In the genomic region with DNA sequence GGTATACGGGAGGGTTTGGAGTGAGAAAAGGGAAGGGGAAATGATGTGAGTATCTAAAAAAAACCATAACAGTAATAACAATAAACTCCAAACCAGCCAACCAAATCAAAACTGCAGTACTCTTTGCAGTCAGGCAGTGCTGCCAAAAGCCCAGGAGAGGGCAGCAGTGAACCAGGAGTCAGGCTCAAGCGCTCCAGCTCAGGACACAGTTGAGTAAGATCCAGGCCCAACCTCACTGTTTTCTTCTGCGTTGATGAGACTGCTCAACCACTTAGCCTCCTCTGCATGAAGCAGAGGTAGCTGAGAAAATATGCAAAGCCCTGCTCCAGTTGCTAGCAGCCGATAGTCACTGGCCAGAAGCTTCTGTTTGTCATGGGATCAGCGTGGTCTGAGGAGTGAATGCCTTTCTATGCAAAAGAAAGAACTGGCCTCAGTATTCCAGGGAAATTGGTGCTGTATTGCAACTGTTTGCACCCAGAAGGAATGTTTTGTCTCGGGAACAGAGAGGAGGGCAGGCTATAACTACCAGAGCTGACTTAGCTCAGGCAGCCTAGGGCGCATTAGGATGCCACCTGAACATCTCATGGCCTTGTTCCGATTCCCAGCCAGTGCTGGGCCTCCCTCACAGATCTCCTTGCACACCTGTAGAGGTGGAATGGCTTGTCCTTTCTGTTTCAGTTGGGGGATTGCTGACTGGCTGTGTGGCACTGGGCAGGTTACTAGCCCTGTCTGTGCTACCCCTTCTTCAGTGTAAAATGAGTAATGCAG, we compare ENCODE assay signal across 8 mouse cellular contexts. TPM values are rescaled to one million over a fixed set of nuclear protein-coding genes. Genes with fewer than 3 reads are reported as not detected.
DNase-seq lines count a peak whose midpoint lies in the region; ATAC-seq lines count a peak whose summit lies in the region.

No protein-coding gene starts in this region.

- no peak for ATAC-seq in liver, embryonic 12.5 days

- H3K9ac ChIP-seq in liver, embryonic 12.5 days, result no peak overlapping the region

- no peaks in the 10 kb centered on the region for H3K36me3 ChIP-seq in liver, embryonic 12.5 days
- no peaks in the 10 kb centered on the region for H3K36me3 ChIP-seq in midbrain, embryonic 10.5 days

- WGBS in liver, embryonic 12.5 days (ENCODE audit: insufficient replicate concordance), result 33% methylated on average over 8 of the region's 8 CpGs
- WGBS in midbrain, embryonic 10.5 days, result 42% methylated on average over 8 of the region's 8 CpGs

- H3K4me3 ChIP-seq in liver, embryonic 12.5 days, result no peak overlapping the region
- H3K4me3 ChIP-seq in midbrain, embryonic 10.5 days, result no peak overlapping the region

- no peaks in the 10 kb centered on the region for H3K27me3 ChIP-seq in liver, embryonic 12.5 days (replicated peaks)
- no peaks in the 10 kb centered on the region for H3K27me3 ChIP-seq in midbrain, embryonic 10.5 days (ENCODE audit: low read depth, poor library complexity, severe bottlenecking)

- H3K27ac ChIP-seq in liver, embryonic 12.5 days, result no peak overlapping the region
- no peak overlapping the region; the same call in 1 of the 2 replicates for H3K27ac ChIP-seq in midbrain, embryonic 10.5 days (replicated peaks)

- no peak overlapping the region for H3K4me2 ChIP-seq in liver, embryonic 12.5 days

- H3K9me3 ChIP-seq in liver, embryonic 12.5 days (replicated peaks), result no peaks in the 10 kb centered on the region
- no peaks in the 10 kb centered on the region for H3K9me3 ChIP-seq in midbrain, embryonic 10.5 days (replicated peaks)

- peak; percentile 59 for DNase-seq in liver
- peak; percentile 82 to 88 for DNase-seq in cerebellum, postnatal 10 days
- peak; percentile 47 to 67 for DNase-seq in frontal cortex, postnatal 14 days (ENCODE audit: low spot score in 2 of 2)
- peak; percentile 49 for DNase-seq in hindlimb bud, embryonic 11.5 days (ENCODE audit: extremely low spot score, low read depth, low spot score)
- peak; percentile 59 to 72 for DNase-seq in left cerebral cortex, adult 18-20 months (ENCODE audit: low spot score in 2 of 2)
- DNase-seq in midbrain, embryonic 10.5 days (ENCODE audit: low spot score), result peak; percentile 61
- DNase-seq in skeletal muscle tissue, adult 2 months (ENCODE audit: low read depth, low spot score), result peak; percentile 42

- H3K4me1 ChIP-seq in liver, embryonic 12.5 days, result no peaks in the 10 kb centered on the region
- no peaks in the 10 kb centered on the region for H3K4me1 ChIP-seq in midbrain, embryonic 10.5 days

RNA-seq across cellular contexts. Expression of gene Cds2, which starts 53.3 kb away (rescaled TPM):
- 13.7 and 15.4 TPM in 2 replicates for polyA plus RNA-seq in liver, embryonic 12.5 days (2016; fragmentation: Nextera tagmentation; extraction: Ambion mirVana)
- 100 to 1,000 TPM; 251 to 285 TPM for total RNA-seq in left cerebral cortex, adult 18-20 months (2021)
- polyA plus RNA-seq in midbrain, embryonic 10.5 days (2016; fragmentation: Nextera tagmentation; extraction: Ambion mirVana), result 21.4 and 22.7 TPM in 2 replicates
